Mouse (Mus musculus) cerebellum, adult 9-10 months (tissue): ENCODE measurements at regions not wholly inside any gene's neighbourhood (a gene's known extent, or its start where the extent isn't known, plus 50 kb on each side); places are given as distances from the start of the nearest gene placed in this dataset.
"Not testable (repeated sequence)": the region's sequence is repeated elsewhere in the genome, so short reads cannot be mapped to it uniquely, and the experiment has no call there.

Experiments used
- DNase-seq: peaks from one replicate; pipeline ENCODE4 v3.0.0; 2022

GRCm38 (mm10) chr9:4994549-4995141, 198.6 kb upstream of the Gria4 start:
- no peak for DNase-seq

GRCm38 (mm10) chr9:4979401-4979800, 183.4 kb upstream of the Gria4 start:
- not testable (repeated sequence) for DNase-seq

- DNase-seq, result no peak
Observed at GRCm38 (mm10) chr9:4977537-4977936, 181.5 kb upstream of the Gria4 start.

- DNase-seq, result no peak
Observed at GRCm38 (mm10) chr9:4975073-4975472, 179.0 kb upstream of the Gria4 start.

GRCm38 (mm10) chr9:4931861-4932260, 135.8 kb upstream of the Gria4 start:
- DNase-seq, result peak; percentile 78

- DNase-seq, result peak; percentile 96
Observed at GRCm38 (mm10) chr9:4930362-4930761, 134.3 kb upstream of the Gria4 start.

- no peak for DNase-seq
Observed at GRCm38 (mm10) chr9:4910543-4910942, 114.5 kb upstream of the Gria4 start.

GRCm38 (mm10) chr9:4885479-4885878, 89.4 kb upstream of the Gria4 start:
- DNase-seq, result no peak
